Mouse (Mus musculus) midbrain, embryonic 12.5 days (tissue): Measurements from ENCODE around the gene Gm11238. TPM values are rescaled to one million over a fixed set of nuclear protein-coding genes. Genes with fewer than 3 reads are reported as not detected.
"Not testable (repeated sequence)": the region's sequence is repeated elsewhere in the genome, so short reads cannot be mapped to it uniquely, and the experiment has no call there.

Experiments
- ATAC-seq: fragments of 200-750 bp; cut with Nextera tagmentation; 2 replicates; pipeline ENCODE4 v1.8.0; 2017; ENCODE audit warnings: low read depth, moderate TSS enrichment, moderate library complexity; ENCODE audit not compliant: low FRiP score
- H3K27ac ChIP-seq: fragments of 300-500 bp; sonication (generic); replicated peaks from 2 replicates; pipeline ENCODE4 v1.5.1; 2016; ENCODE audit warnings: mild to moderate bottlenecking
- H3K27me3 ChIP-seq: fragments of 300-500 bp; sonication (generic); 2 replicates; pipeline ENCODE4 v1.6.1; 2016; ENCODE audit warnings: mild to moderate bottlenecking
- H3K36me3 ChIP-seq: fragments of 300-500 bp; sonication (generic); 2 replicates; pipeline ENCODE4 v1.6.1; 2016
- H3K4me1 ChIP-seq: fragments of 300-500 bp; sonication (generic); 2 replicates; pipeline ENCODE4 v1.6.1; 2016
- H3K4me2 ChIP-seq: fragments of 300-500 bp; sonication (generic); replicated peaks from 2 replicates; pipeline ENCODE4 v1.6.1; 2016; ENCODE audit warnings: mild to moderate bottlenecking, moderate library complexity
- H3K4me3 ChIP-seq: fragments of 300-500 bp; sonication (generic); 2 replicates; pipeline ENCODE4 v1.5.1; 2016; ENCODE audit warnings: mild to moderate bottlenecking
- H3K9ac ChIP-seq: fragments of 300-500 bp; sonication (generic); replicated peaks from 2 replicates; pipeline ENCODE4 v1.6.1; 2016; ENCODE audit warnings: mild to moderate bottlenecking, moderate library complexity
- H3K9me3 ChIP-seq: fragments of 300-500 bp; sonication (generic); 2 replicates; pipeline ENCODE4 v1.6.1; 2016; ENCODE audit warnings: mild to moderate bottlenecking
- WGBS: fragments of 180-500 bp; shearing (Covaris S2); methylation state at CpG from one replicate; pipeline ENCODE4 v1.1.7; 2016; 5-methylcytosine and 5-hydroxymethylcytosine counted together
- polyA plus RNA-seq: library from polyadenylated mRNA; unstranded; fragments of >200 nt; fragmentation: Nextera tagmentation; extraction: Ambion mirVana; gene quantifications from 2 replicates; pipeline ENCODE4 v1.2.1, GENCODE M21; 2016

Gm11238 gene
- not detected in 2 replicates for polyA plus RNA-seq

GRCm38 (mm10) chr4:73607581-73607980, at the start of gene Gm11238:
Gm11238 (plus strand) TSS chr4:73607881.
- not testable (repeated sequence) for H3K36me3 ChIP-seq, H3K4me2 ChIP-seq, H3K4me1 ChIP-seq, H3K27me3 ChIP-seq, H3K9ac ChIP-seq, H3K9me3 ChIP-seq, H3K4me3 ChIP-seq, H3K27ac ChIP-seq, ATAC-seq
- no CpG with 5 or more reads among the region's 3 CpGs for WGBS

GRCm38 (mm10) chr4:73599248-73599647, 8.4 kb upstream of the Gm11238 start:
- 18% methylated on average over 3 of the region's 3 CpGs for WGBS
- Histone ChIP-seq H3K9ac (no peak overlapping the region), H3K36me3 (no peaks in the 10 kb centered on the region), H3K4me3 (no peak overlapping the region), H3K27ac (no peak overlapping the region), H3K4me1 (no peaks in the 10 kb centered on the region), H3K9me3 (no peaks in the 10 kb centered on the region), H3K27me3 (no peaks in the 10 kb centered on the region), H3K4me2 (no peak overlapping the region)
- ATAC-seq: peak; percentile 72

GRCm38 (mm10) chr4:73622684-73623083, 15.0 kb downstream of the Gm11238 start, which contains the start of gene Gm11237:
Gm11237 (plus strand) TSS chr4:73622984.
- H3K9me3 ChIP-seq, H3K36me3 ChIP-seq, H3K9ac ChIP-seq, H3K27me3 ChIP-seq, ATAC-seq, H3K4me3 ChIP-seq, H3K27ac ChIP-seq, H3K4me2 ChIP-seq, H3K4me1 ChIP-seq: not testable (repeated sequence)
- WGBS: no CpG with 5 or more reads among the region's 3 CpGs

- H3K27me3 ChIP-seq, H3K9ac ChIP-seq, H3K4me1 ChIP-seq, H3K9me3 ChIP-seq, H3K4me2 ChIP-seq, H3K4me3 ChIP-seq, ATAC-seq, H3K27ac ChIP-seq, H3K36me3 ChIP-seq: not testable (repeated sequence)
- WGBS: no CpG with 5 or more reads among the region's 4 CpGs
These were observed 30.1 kb downstream of the Gm11238 start, which contains the start of gene Gm11236 for GRCm38 (mm10) chr4:73637821-73638220. Gm11236 (plus strand) TSS chr4:73638121.

GRCm38 (mm10) chr4:73661864-73662263, 54.2 kb downstream of the Gm11238 start:
- WGBS: 90% methylated on average over 4 of the region's 4 CpGs
- ATAC-seq, H3K27me3 ChIP-seq, H3K4me1 ChIP-seq, H3K4me2 ChIP-seq, H3K9ac ChIP-seq, H3K9me3 ChIP-seq, H3K27ac ChIP-seq, H3K4me3 ChIP-seq, H3K36me3 ChIP-seq: not testable (repeated sequence)

GRCm38 (mm10) chr4:73668054-73668453, 60.4 kb downstream of the Gm11238 start, which contains the start of gene Gm11239:
Gm11239 (plus strand) TSS chr4:73668354.
- H3K27ac ChIP-seq, H3K9me3 ChIP-seq, H3K4me2 ChIP-seq, H3K4me1 ChIP-seq, ATAC-seq, H3K36me3 ChIP-seq, H3K27me3 ChIP-seq, H3K4me3 ChIP-seq, H3K9ac ChIP-seq: not testable (repeated sequence)
- WGBS: no CpG with 5 or more reads among the region's 4 CpGs

GRCm38 (mm10) chr4:73683216-73683615, 75.5 kb downstream of the Gm11238 start, which contains the start of gene Gm428:
Gm428 (plus strand) TSS chr4:73683516.
- H3K9ac ChIP-seq, H3K9me3 ChIP-seq, H3K27me3 ChIP-seq, H3K4me3 ChIP-seq, H3K36me3 ChIP-seq, H3K27ac ChIP-seq, ATAC-seq, H3K4me1 ChIP-seq, H3K4me2 ChIP-seq: not testable (repeated sequence)
- 96% methylated on average over 2 of the region's 4 CpGs for WGBS

Other genes with a start within 250 kb of the Gm11238 start
- gene Gm11487, start 202.8 kb upstream of the Gm11238 start, polyA plus RNA-seq: not detected in 2 replicates
- gene Gm11237, start 15.1 kb downstream of the Gm11238 start, polyA plus RNA-seq: not detected in 2 replicates
- gene Gm11236, start 30.2 kb downstream of the Gm11238 start, polyA plus RNA-seq: not detected in 2 replicates
- not detected in 2 replicates for gene Gm11239, start 60.5 kb downstream of the Gm11238 start, polyA plus RNA-seq
- not detected in 2 replicates for gene Gm428, start 75.6 kb downstream of the Gm11238 start, polyA plus RNA-seq
- gene Rasef, start 183.1 kb downstream of the Gm11238 start, polyA plus RNA-seq: 0.14 and 0.27 TPM in 2 replicates